Mouse (Mus musculus): ENCODE data around the gene Sstr4. TPM values are rescaled to one million over a fixed set of nuclear protein-coding genes. Genes with fewer than 3 reads are reported as not detected.

The Sstr4 gene
- polyA plus RNA-seq, 1 experiment, result not detected

DNA sequence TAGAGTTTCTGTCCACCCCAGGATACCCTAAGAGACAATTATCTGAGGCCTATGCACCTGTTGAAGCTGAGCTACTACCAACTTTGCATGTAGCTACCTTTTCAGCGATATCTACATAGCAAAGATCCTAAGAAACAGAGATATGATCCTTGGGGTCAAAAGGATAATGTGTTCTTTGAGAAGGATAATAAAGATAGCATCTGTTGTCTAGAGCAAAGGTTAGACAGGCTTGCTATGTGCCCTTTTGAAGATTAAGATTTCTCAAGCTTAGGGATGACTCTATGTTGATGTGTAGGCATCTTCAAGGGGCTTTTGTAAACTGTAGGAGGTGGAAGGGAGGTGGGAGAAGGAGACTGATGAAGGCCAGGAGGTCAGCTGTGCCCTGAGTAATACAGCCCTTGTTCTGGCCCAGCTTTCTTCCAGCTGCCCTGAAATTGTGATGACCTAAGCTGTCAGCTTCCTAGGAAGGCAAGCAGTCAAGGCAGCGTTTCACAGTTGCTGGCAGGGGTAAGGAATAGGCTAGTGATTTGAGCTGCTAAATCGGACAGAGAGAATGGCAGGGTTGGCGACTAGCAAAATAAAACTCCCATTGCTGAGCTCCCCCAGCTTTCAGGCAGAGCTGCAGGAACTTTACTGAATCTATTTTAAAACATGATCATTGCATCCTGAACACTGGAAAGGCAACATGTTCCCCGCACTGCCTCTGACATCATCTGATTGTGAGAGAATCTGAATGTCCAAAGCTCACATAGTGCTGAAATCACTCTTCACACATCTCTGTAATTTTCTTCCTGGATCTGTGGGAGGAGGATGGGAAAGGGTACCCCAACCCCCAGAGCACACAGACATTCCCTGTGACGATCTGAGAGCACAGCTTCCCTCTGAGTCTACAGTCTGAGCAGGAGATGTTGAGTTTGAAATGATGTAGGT, 7.2 kb upstream of the Sstr4 start:
- H3K9me3 ChIP-seq, result no peaks in the 10 kb centered on the region

DNA sequence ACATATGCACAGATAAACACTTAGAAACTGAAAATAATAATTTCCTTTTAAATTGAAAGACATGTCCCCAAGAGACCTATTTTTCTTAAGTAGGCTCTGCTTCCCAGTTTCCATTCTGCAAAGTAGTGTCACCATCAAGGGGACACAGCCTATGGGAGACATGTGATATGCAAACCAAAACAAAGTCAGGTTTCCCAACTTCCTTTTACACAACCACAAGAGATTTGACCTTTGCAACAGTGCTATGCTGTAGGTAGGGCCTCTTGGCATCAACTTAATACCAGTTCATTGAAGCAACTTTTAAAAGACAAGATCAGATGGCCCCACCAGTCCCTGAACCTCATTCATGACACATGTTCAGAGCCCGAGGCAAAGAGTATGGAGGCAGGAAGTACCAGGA, 2.0 kb upstream of the Sstr4 start:
- Histone ChIP-seq H3K4me3 (replicated peaks) (no peak overlapping the region), H3K27me3 (replicated peaks) (peaks cover 31% of the 10 kb centered on the region), H3K4me1 (peaks cover 53% of the 10 kb centered on the region), H3K36me3 (replicated peaks; ENCODE audit: low read length) (no peaks in the 10 kb centered on the region), H3K9me3 (0 out of 2 replicates have a peak, but pooled peaks cover 7% of the 10 kb centered on the region)
- TF ChIP-seq GATA1 (IDR thresholded peaks at IDR 0.05; ENCODE audit: borderline replicate concordance, low read length) (no peak), FLI1 (IDR thresholded peaks at IDR 0.05; ENCODE audit: low read length) (no peak)

More for the DNA sequence above, 7.2 kb upstream of the Sstr4 start:
- H3K27me3 ChIP-seq (replicated peaks), result peaks cover 17% of the 10 kb centered on the region
- H3K4me1 ChIP-seq, result peaks cover 5% of the 10 kb centered on the region; the same call in 1 of the 2 replicates
- no peak overlapping the region for H3K4me3 ChIP-seq (replicated peaks)
- no peaks in the 10 kb centered on the region for H3K36me3 ChIP-seq (replicated peaks; ENCODE audit: low read length)
- no peak for TF ChIP-seq FLI1 (IDR thresholded peaks at IDR 0.05; ENCODE audit: low read length)
- no peak for TF ChIP-seq GATA1 (IDR thresholded peaks at IDR 0.05; ENCODE audit: borderline replicate concordance, low read length)

DNA sequence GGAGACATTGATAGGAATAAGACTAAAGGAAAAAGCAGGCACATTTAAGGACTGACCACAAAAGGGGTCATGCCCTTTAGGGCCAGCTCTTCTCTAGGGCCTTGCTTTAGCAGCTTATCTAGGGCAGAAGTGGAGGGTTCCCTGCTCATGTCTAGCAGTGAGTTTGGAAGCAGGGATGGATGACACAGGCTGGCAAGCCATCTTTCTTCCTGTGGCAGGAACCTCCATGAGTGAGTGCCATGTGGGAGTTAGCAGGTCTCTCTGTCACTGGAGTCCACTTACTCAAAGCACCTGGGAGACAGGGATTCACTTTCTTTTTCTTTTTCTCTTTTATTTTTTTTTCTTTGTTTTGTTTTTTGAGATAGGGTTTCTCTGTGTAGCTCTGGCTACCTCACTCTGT, 1.3 kb upstream of the Sstr4 start:
- Histone ChIP-seq H3K4me3 (replicated peaks) (peak overlapping the region; percentile 40), H3K4me1 (peaks cover 56% of the 10 kb centered on the region), H3K27me3 (replicated peaks) (peaks cover 30% of the 10 kb centered on the region), H3K36me3 (replicated peaks; ENCODE audit: low read length) (no peaks in the 10 kb centered on the region), H3K9me3 (0 out of 2 replicates have a peak, but pooled peaks cover 7% of the 10 kb centered on the region)
- TF ChIP-seq GATA1 (IDR thresholded peaks at IDR 0.05; ENCODE audit: borderline replicate concordance, low read length) (no peak), FLI1 (IDR thresholded peaks at IDR 0.05; ENCODE audit: low read length) (no peak)

DNA sequence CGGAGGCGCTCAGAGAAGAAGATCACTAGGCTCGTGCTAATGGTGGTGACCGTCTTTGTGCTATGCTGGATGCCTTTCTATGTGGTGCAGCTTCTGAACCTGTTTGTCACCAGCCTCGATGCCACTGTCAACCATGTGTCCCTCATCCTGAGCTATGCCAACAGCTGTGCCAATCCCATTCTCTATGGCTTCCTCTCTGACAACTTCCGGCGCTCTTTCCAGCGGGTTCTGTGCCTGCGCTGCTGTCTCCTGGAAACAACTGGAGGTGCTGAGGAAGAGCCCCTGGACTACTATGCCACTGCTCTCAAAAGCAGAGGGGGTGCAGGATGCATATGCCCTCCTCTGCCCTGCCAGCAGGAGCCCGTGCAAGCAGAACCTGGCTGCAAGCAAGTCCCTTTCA, 1.1 kb downstream of the Sstr4 start:
- TF ChIP-seq GATA1 (IDR thresholded peaks at IDR 0.05; ENCODE audit: borderline replicate concordance, low read length) (no peak), FLI1 (IDR thresholded peaks at IDR 0.05; ENCODE audit: low read length) (no peak)

DNA sequence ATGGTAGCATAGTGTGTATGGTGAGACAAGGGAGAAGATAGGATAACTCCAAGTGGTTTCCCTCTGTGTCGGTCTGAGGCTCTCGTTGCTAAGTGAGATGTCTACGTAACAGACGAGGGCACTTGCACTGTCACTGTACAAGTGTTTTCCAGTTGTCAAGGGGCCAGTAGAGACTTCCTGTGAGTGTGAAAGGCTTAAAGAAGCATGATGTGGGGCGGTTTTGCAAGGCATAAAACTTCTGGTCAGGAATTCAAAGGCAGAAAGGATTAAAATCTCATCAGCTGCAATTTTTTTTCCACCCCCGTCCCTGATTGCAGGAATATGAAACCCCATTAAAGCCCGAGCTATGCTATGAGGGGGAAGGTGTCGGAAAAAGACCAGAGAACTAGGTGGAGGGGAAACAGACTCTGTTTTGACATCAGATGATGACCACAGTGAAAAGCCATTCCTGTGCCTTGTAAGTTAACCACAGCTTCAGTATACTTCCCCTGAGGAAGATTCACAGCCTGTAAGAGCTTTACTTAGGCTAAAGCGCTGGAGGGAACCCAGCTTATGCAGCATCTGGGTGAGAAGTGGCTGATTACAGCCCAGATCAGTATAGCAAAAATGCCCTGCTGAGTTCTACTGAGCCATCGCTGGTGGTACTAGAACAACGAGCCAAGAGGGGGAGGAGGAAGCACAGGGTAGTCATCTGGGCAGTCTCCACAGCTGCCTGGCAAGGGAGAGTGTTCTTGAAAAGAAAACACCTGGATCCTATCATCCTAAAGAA, 2.1 kb downstream of the Sstr4 start:
- peaks cover 80% of the 10 kb centered on the region for H3K4me1 ChIP-seq

More for the DNA sequence above, 1.1 kb downstream of the Sstr4 start:
- Histone ChIP-seq H3K4me1 (peaks cover 70% of the 10 kb centered on the region), H3K9me3 (0 out of 2 replicates have a peak, but pooled peaks cover 7% of the 10 kb centered on the region), H3K36me3 (replicated peaks; ENCODE audit: low read length) (no peaks in the 10 kb centered on the region), H3K27me3 (replicated peaks) (peaks cover 29% of the 10 kb centered on the region), H3K4me3 (replicated peaks) (peak overlapping the region; percentile 15)

DNA sequence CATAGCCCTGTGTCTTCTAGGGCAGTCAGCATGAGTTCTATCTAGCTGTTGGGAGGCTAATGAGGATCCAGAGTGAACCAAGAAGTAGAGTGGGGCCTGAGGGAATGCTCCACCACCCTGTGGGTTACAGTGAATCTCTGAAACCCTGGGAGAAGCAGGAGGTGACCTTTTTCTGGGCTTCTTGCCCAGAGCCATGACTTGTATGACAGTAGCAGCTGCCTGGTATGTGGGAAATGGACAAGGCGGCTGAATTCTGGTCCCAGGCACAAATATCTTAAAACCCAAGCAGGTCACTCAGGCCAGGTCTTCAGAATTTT, 2.6 kb downstream of the Sstr4 start:
- TF ChIP-seq FLI1 (IDR thresholded peaks at IDR 0.05; ENCODE audit: low read length) (no peak), GATA1 (IDR thresholded peaks at IDR 0.05; ENCODE audit: borderline replicate concordance, low read length) (no peak)
- Histone ChIP-seq H3K36me3 (replicated peaks; ENCODE audit: low read length) (no peaks in the 10 kb centered on the region), H3K27me3 (replicated peaks) (peaks cover 26% of the 10 kb centered on the region), H3K4me3 (replicated peaks) (peak overlapping the region; percentile 74), H3K9me3 (0 out of 2 replicates have a peak, but pooled peaks cover 7% of the 10 kb centered on the region), H3K4me1 (peaks cover 85% of the 10 kb centered on the region)

More for the DNA sequence above, 2.1 kb downstream of the Sstr4 start:
- H3K4me3 ChIP-seq (replicated peaks), result peak overlapping the region; percentile 77
- 0 out of 2 replicates have a peak, but pooled peaks cover 7% of the 10 kb centered on the region for H3K9me3 ChIP-seq
- H3K27me3 ChIP-seq (replicated peaks), result peaks cover 28% of the 10 kb centered on the region
- TF ChIP-seq FLI1 (IDR thresholded peaks at IDR 0.05; ENCODE audit: low read length), result no peak
- TF ChIP-seq GATA1 (IDR thresholded peaks at IDR 0.05; ENCODE audit: borderline replicate concordance, low read length), result no peak
- no peaks in the 10 kb centered on the region for H3K36me3 ChIP-seq (replicated peaks; ENCODE audit: low read length)

DNA sequence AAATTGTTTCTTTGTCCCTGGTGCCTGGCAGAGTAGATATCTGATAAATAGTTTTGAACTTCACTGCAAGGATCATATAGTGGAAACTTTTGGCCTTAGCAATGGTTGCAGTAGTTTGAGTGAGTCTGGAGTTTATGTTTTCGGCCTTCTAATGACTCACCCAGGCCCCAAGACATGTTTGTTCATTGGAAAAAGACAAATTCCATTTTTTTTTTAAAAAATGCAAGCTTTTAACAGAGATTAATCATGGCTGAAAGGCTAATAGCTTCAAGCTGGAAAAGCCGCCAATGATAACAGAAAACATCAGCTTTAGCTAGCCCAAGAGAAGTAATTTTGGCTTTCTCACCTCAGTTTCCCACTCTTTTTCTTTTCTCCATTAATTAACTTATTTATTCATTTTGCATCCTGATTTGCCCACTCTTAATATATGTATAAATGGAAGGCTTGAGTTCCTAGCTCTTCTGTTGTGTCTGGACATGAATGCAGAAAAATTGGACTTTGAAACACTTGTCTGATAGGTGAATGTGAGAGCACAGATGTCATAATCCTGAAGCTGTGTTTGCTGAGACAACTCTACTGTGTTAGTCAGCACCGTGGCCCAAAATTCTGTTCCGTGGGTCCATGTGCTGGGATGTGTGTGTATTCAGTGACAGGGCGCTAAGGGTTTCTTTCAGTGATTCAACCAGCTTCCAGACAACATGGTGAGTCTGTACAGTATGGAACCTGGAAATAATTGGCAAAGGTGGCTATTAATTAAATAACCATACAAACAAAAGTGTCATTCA, 3.9 kb downstream of the Sstr4 start:
- H3K27me3 ChIP-seq (replicated peaks), result peaks cover 26% of the 10 kb centered on the region
- no peaks in the 10 kb centered on the region for H3K36me3 ChIP-seq (replicated peaks; ENCODE audit: low read length)
- TF ChIP-seq GATA1 (IDR thresholded peaks at IDR 0.05; ENCODE audit: borderline replicate concordance, low read length) (no peak), FLI1 (IDR thresholded peaks at IDR 0.05; ENCODE audit: low read length) (no peak)
- H3K4me1 ChIP-seq, result peaks cover 84% of the 10 kb centered on the region
- 0 out of 2 replicates have a peak, but pooled peaks cover 7% of the 10 kb centered on the region for H3K9me3 ChIP-seq
- no peak overlapping the region for H3K4me3 ChIP-seq (replicated peaks)

DNA sequence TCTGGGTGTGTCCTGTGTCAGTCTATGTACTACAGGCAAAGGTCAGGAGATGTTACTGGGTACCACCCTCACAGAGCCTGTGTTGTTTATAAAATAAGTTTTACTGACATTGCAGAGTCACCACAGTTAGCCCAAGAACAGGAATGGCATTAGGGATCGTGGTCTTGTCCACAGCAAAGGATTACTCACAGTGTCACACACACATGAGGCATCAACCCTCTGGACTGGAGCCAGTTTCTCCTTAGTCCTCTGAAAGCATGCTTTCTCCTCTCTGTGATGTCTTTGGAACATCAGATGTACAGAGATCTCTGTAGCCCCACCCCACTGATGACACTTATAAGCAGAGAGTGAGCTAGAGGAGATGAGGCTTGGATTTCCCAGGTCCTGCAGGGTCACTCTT, 7.1 kb downstream of the Sstr4 start:
- H3K27me3 ChIP-seq (replicated peaks), result peaks cover 18% of the 10 kb centered on the region
- no peaks in the 10 kb centered on the region for H3K36me3 ChIP-seq (replicated peaks; ENCODE audit: low read length)
- TF ChIP-seq GATA1 (IDR thresholded peaks at IDR 0.05; ENCODE audit: borderline replicate concordance, low read length) (no peak), FLI1 (IDR thresholded peaks at IDR 0.05; ENCODE audit: low read length) (no peak)
- peak overlapping the region; percentile 28 for H3K4me3 ChIP-seq (replicated peaks)
- peaks cover 82% of the 10 kb centered on the region for H3K4me1 ChIP-seq
- H3K9me3 ChIP-seq, result 0 out of 2 replicates have a peak, but pooled peaks cover 5% of the 10 kb centered on the region

DNA sequence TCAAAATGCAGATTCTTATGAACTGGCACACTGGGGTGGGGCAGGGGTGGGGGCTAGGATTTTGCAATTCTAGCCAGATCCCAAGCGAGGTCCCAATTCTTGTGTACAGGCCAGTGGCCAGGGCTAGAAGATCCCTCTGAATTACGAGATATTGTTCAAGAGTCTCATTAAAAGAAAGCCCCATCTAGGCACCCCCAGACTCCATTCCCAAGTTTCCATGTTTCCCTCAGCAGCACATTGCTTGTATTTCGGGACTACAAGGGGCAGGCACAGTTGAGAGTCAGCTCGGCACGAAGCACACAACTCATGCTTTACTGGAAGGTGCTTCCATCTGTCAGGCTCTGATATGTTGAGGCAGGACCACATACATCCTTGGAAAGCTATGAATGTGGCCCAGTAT, 9.8 kb downstream of the Sstr4 start:
- peaks cover 19% of the 10 kb centered on the region for H3K27me3 ChIP-seq (replicated peaks)
- H3K36me3 ChIP-seq (replicated peaks; ENCODE audit: low read length), result no peaks in the 10 kb centered on the region
- H3K9me3 ChIP-seq, result 0 out of 2 replicates have a peak, but pooled peaks cover 5% of the 10 kb centered on the region
- no peak for TF ChIP-seq GATA1 (IDR thresholded peaks at IDR 0.05; ENCODE audit: borderline replicate concordance, low read length)
- peak overlapping the region; percentile 84 for H3K4me3 ChIP-seq (replicated peaks)
- H3K4me1 ChIP-seq, result peaks cover 93% of the 10 kb centered on the region

Measured in megakaryocyte, embryonic 14.5 days (primary cell).